Mouse (Mus musculus) thymus, adult 2 months (tissue): ENCODE measurements at regions not wholly inside any gene's neighbourhood (a gene's known extent, or its start where the extent isn't known, plus 50 kb on each side); places are given as distances from the start of the nearest gene placed in this dataset.

Source experiments
- CTCF ChIP-seq: fragments of 200-500 bp; IDR thresholded peaks from 2 replicates; pipeline ENCODE4 v1.5.1; 2012; ENCODE audit warnings: mild to moderate bottlenecking, control low read depth, low read length, moderate library complexity, borderline replicate concordance; ENCODE audit not compliant: control insufficient read depth, poor library complexity, insufficient read depth; ENCODE audit errors: extremely low read depth
- POLR2A ChIP-seq: fragments of 200-500 bp; IDR thresholded peaks from 2 replicates; pipeline ENCODE4 v1.6.1; 2012; ENCODE audit warnings: mild to moderate bottlenecking, low read length, control low read depth, moderate library complexity; ENCODE audit not compliant: control insufficient read depth, poor library complexity, insufficient read depth; ENCODE audit errors: extremely low read depth

GRCm38 (mm10) chr13:47748906-47749305 is 512.1 kb upstream of the Id4 start:
- TF ChIP-seq POLR2A (no peak), CTCF (no peak)
